Mouse (Mus musculus): Measurements from ENCODE around the gene Cd99l2.

DNA sequence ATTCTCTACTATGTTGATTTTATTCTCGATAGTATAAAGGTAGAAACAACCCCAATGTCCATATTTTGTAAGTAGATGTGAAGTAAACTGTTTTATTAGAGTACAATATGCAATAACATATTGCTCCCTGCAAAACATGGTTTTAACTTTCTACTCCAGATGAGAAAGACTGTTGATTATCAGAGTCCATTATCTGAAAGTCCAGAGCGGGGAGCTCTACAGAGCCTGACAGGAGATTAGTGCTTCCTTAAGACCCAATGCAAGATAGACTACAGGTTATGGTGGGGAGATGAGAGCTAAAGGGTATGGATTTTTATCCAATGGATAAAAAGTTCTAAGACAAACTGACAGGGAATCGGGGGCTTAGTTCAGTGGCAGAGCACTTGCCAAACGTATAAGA lies 26.6 kb upstream of the Cd99l2 start:
- TF ChIP-seq POLR2A (IDR thresholded peaks at IDR 0.05; ENCODE audit: borderline replicate concordance, extremely low read depth, low read depth, low read length) = no peak
- no peak for TF ChIP-seq CTCF (IDR thresholded peaks at IDR 0.05; ENCODE audit: insufficient read depth, low read length)

All from lung, adult 2 months (tissue).